Mouse (Mus musculus): ENCODE measurements around the gene Gprc5d. TPM values are rescaled to one million over a fixed set of nuclear protein-coding genes. Genes with fewer than 3 reads are reported as not detected.

Gprc5d gene
- total and polyA plus RNA-seq, 3 experiments, result not detected

DNA sequence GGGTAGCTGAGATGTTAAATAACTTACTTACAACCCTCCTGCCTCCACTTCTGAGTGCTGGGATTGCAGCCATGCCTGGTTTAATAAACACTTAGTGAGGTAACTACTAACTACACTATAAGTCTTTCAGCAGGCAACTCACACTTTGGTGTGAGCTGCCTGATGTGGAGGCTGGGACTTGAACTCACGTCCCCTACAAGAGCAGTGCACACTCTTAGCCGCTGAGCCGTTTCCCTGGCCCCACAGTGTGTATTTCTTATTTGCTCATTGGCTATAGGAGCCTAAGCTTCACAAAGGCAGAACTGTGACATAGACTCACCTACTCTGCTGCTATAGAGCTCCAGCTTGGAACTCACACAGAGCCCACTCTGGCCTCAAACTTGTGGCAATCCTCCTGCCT lies 48.2 kb upstream of the Gprc5d start:
- H3K27me3 ChIP-seq (replicated peaks), result no peaks in the 10 kb centered on the region
- no peak for TF ChIP-seq ETS1 (conservative IDR thresholded peaks at IDR 0.05; ENCODE audit: low read depth, low read length)
- no peak for TF ChIP-seq NRF1 (IDR thresholded peaks at IDR 0.05; ENCODE audit: low read depth, low read length)
- TF ChIP-seq MYC (IDR thresholded peaks at IDR 0.05; ENCODE audit: low read depth, low read length), result no peak
- no peak for TF ChIP-seq EP300 (IDR thresholded peaks at IDR 0.05; ENCODE audit: low read length)
- no peak for TF ChIP-seq KAT2A (IDR thresholded peaks at IDR 0.05; ENCODE audit: insufficient replicate concordance, low read length)
- TF ChIP-seq NELFE (IDR thresholded peaks at IDR 0.05; ENCODE audit: low read depth, low read length), result no peak
- TF ChIP-seq HCFC1 (IDR thresholded peaks at IDR 0.05; ENCODE audit: low read depth, low read length), result no peak
- no peak for TF ChIP-seq MAX (IDR thresholded peaks at IDR 0.05; ENCODE audit: low read length)
- no peak for TF ChIP-seq TBP (conservative IDR thresholded peaks at IDR 0.05; ENCODE audit: low read depth, low read length)
- no peak for TF ChIP-seq JUN (IDR thresholded peaks at IDR 0.05; ENCODE audit: insufficient read depth, low read depth, low read length)
- no peak for TF ChIP-seq ZC3H11A (IDR thresholded peaks at IDR 0.05; ENCODE audit: low read depth, low read length)
- no peak for TF ChIP-seq CHD2 (IDR thresholded peaks at IDR 0.05; ENCODE audit: low read length)
- no peak for TF ChIP-seq MAZ (IDR thresholded peaks at IDR 0.05; ENCODE audit: low read depth, low read length)
- TF ChIP-seq CHD1 (IDR thresholded peaks at IDR 0.05; ENCODE audit: low read depth, low read length), result no peak
- no peak for TF ChIP-seq MXI1 (IDR thresholded peaks at IDR 0.05; ENCODE audit: low read depth, low read length)
- TF ChIP-seq E2F4 (IDR thresholded peaks at IDR 0.05; ENCODE audit: insufficient replicate concordance, low read depth, low read length), result no peak
- no peaks in the 10 kb centered on the region for H3K36me3 ChIP-seq (replicated peaks in 1 of 2; ENCODE audit: control insufficient read depth in 1 of 2, insufficient read depth in 1 of 2, low read length in 1 of 2)
- no peak overlapping the region for H3K9ac ChIP-seq (ENCODE audit: insufficient read depth, low read depth)
- no peaks in the 10 kb centered on the region for H3K9me3 ChIP-seq (replicated peaks; ENCODE audit: low read length)
- DNase-seq (ENCODE audit: extremely low read depth), result no peak
- dilution Hi-C loops (cut with MboI; ENCODE audit: extremely low pct_ligation_motif_present, extremely low pct_unique_long_range_greater_than_20kb, low sequenced_read_pairs), result no loop called here
- H3K4me2 ChIP-seq (ENCODE audit: insufficient read depth, low read depth, poor library complexity, severe bottlenecking), result no peak overlapping the region
- in situ Hi-C loops (cut with MboI; ENCODE audit: low pct_ligation_motif_present, low pct_unique_long_range_greater_than_20kb, low sequenced_read_pairs), result no loop called here
- H3K4me1 ChIP-seq (ENCODE audit: control insufficient read depth in 1 of 2, insufficient read depth in 2 of 2), result peaks cover 0 to 7% of the 10 kb centered on the region in 2 experiments; a peak in 1 of 4 replicates
- no peak overlapping the region for H3K4me3 ChIP-seq (replicated peaks in 1 of 3; ENCODE audit: low read depth in 2 of 3, low read length in 2 of 3, poor library complexity in 1 of 3)
- no peaks in the 10 kb centered on the region for H3K79me2 ChIP-seq (replicated peaks; ENCODE audit: control insufficient read depth, extremely low read depth, insufficient read depth, poor library complexity, severe bottlenecking)
- no peak overlapping the region for H3K27ac ChIP-seq (ENCODE audit: insufficient read depth, low read depth)

DNA sequence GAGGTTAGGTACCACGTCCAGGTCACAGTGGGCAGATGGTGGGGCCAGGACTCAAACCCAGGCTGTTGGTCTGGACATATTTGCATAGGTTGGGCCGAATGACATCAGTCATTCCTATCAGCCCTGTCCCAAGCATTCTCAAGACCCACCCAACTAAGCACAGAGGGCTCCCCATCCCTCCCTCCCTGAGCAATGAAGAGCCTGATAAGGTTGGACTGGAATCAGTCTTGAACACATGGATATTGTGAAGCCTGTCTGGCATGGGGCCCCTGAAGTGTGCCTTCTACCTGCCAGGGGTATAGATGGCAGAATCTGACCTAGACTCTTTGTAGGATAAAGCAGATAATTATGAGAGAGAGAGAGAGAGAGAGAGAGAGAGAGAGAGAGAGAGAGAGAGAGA lies 47.6 kb upstream of the Gprc5d start:
- no peak overlapping the region for H3K9ac ChIP-seq (ENCODE audit: insufficient read depth, low read depth)
- no peak overlapping the region for H3K27ac ChIP-seq (ENCODE audit: insufficient read depth, low read depth)
- H3K4me1 ChIP-seq (ENCODE audit: control insufficient read depth in 1 of 2, insufficient read depth in 2 of 2), result peaks cover 0 to 4% of the 10 kb centered on the region in 2 experiments; a peak in 1 of 4 replicates

More for the DNA sequence above, 47.6 kb upstream of the Gprc5d start:
- Histone ChIP-seq H3K27me3 (replicated peaks) (no peaks in the 10 kb centered on the region), H3K79me2 (replicated peaks; ENCODE audit: control insufficient read depth, extremely low read depth, insufficient read depth, poor library complexity, severe bottlenecking) (no peaks in the 10 kb centered on the region), H3K4me2 (ENCODE audit: insufficient read depth, low read depth, poor library complexity, severe bottlenecking) (no peak overlapping the region), H3K36me3 (replicated peaks in 1 of 2; ENCODE audit: control insufficient read depth in 1 of 2, insufficient read depth in 1 of 2, low read length in 1 of 2) (no peaks in the 10 kb centered on the region), H3K4me3 (replicated peaks in 1 of 3; ENCODE audit: low read depth in 2 of 3, low read length in 2 of 3, poor library complexity in 1 of 3) (no peak overlapping the region), H3K9me3 (replicated peaks; ENCODE audit: low read length) (no peaks in the 10 kb centered on the region)
- dilution Hi-C loops (cut with MboI; ENCODE audit: extremely low pct_ligation_motif_present, extremely low pct_unique_long_range_greater_than_20kb, low sequenced_read_pairs) (no loop called here), in situ Hi-C loops (cut with MboI; ENCODE audit: low pct_ligation_motif_present, low pct_unique_long_range_greater_than_20kb, low sequenced_read_pairs) (no loop called here)
- TF ChIP-seq IRF4 (IDR thresholded peaks at IDR 0.05; ENCODE audit: low read depth, low read length) (no peak), CHD1 (IDR thresholded peaks at IDR 0.05; ENCODE audit: low read depth, low read length) (no peak), MAFK (IDR thresholded peaks at IDR 0.05; ENCODE audit: insufficient replicate concordance, low read length) (no peak), CHD2 (IDR thresholded peaks at IDR 0.05; ENCODE audit: low read length) (no peak), SMC3 (IDR thresholded peaks at IDR 0.05; ENCODE audit: low read depth, low read length) (no peak), TCF12 (IDR thresholded peaks at IDR 0.05; ENCODE audit: low read depth, low read length) (no peak), POLR2AphosphoS2 (IDR thresholded peaks at IDR 0.05; ENCODE audit: low read depth, low read length) (no peak), ETS1 (conservative IDR thresholded peaks at IDR 0.05; ENCODE audit: low read depth, low read length) (no peak), EP300 (IDR thresholded peaks at IDR 0.05; ENCODE audit: low read length) (no peak), MAX (IDR thresholded peaks at IDR 0.05; ENCODE audit: low read length) (no peak), PAX5 (IDR thresholded peaks at IDR 0.05; ENCODE audit: low read length) (no peak), RAD21 (IDR thresholded peaks at IDR 0.05; ENCODE audit: low read depth, low read length) (no peak), CTCF (conservative IDR thresholded peaks at IDR 0.05 in 1 of 2, IDR thresholded peaks at IDR 0.05 in 1 of 2; ENCODE audit: low read depth in 2 of 2, low read length in 2 of 2) (no peak), HCFC1 (IDR thresholded peaks at IDR 0.05; ENCODE audit: low read depth, low read length) (no peak), JUN (IDR thresholded peaks at IDR 0.05; ENCODE audit: insufficient read depth, low read depth, low read length) (no peak)
- no peak for DNase-seq (ENCODE audit: extremely low read depth)
